Mouse (Mus musculus): Measurements from ENCODE around the gene Cpeb2.

- no peak for TF ChIP-seq CTCF (IDR thresholded peaks at IDR 0.05; ENCODE audit: borderline replicate concordance, control insufficient read depth, extremely low read depth, insufficient read depth, low read length, poor library complexity)
- TF ChIP-seq POLR2A (IDR thresholded peaks at IDR 0.05; ENCODE audit: control insufficient read depth, extremely low read depth, insufficient read depth, low read length, poor library complexity): no peak
Observed at GRCm38 (mm10) chr5:43337212-43337611, 104.2 kb downstream of the Cpeb2 start.

Measured in thymus, adult 2 months (tissue).